Mouse (Mus musculus): ENCODE data around the gene Clcnka. TPM values are rescaled to one million over a fixed set of nuclear protein-coding genes. Genes with fewer than 3 reads are reported as not detected.

Gene Clcnka
- polyA plus RNA-seq, 1 experiment from 2014 or later, result 0.19 TPM

- no peaks in the 10 kb centered on the region for H3K9me3 ChIP-seq (ENCODE audit: control insufficient read depth, low read length)
- H3K4me1 ChIP-seq (replicated peaks; ENCODE audit: control insufficient read depth, insufficient read depth, low read length), result no peaks in the 10 kb centered on the region
- WGBS, result 78% methylated on average over 8 of the region's 8 CpGs
- no peaks in the 10 kb centered on the region for H3K27me3 ChIP-seq (replicated peaks; ENCODE audit: control insufficient read depth, insufficient read depth, low read length)
- H3K9ac ChIP-seq (ENCODE audit: low read depth, low read length), result no peak overlapping the region
- no peaks in the 10 kb centered on the region for H3K36me3 ChIP-seq (ENCODE audit: control insufficient read depth, insufficient read depth, low read length)
- DNase-seq (ENCODE audit: low spot score) (no peak), ATAC-seq (replicated peaks; ENCODE audit: low FRiP score) (no peak)
- no peak overlapping the region for H3K4me2 ChIP-seq
- no peak overlapping the region for H3K4me3 ChIP-seq (ENCODE audit: low read depth, low read length)
- H3K27ac ChIP-seq (ENCODE audit: low read depth, low read length), result no peak overlapping the region
Observed at GRCm38 (mm10) chr4:141353868-141354267, 44.7 kb downstream of the Clcnka start.

GRCm38 (mm10) chr4:141352986-141353385, 45.5 kb downstream of the Clcnka start:
- no peak for DNase-seq (ENCODE audit: low spot score)
- Histone ChIP-seq H3K27ac (ENCODE audit: low read depth, low read length) (no peak overlapping the region), H3K9me3 (ENCODE audit: control insufficient read depth, low read length) (no peaks in the 10 kb centered on the region), H3K4me1 (replicated peaks; ENCODE audit: control insufficient read depth, insufficient read depth, low read length) (no peaks in the 10 kb centered on the region), H3K4me2 (no peak overlapping the region), H3K27me3 (replicated peaks; ENCODE audit: control insufficient read depth, insufficient read depth, low read length) (no peaks in the 10 kb centered on the region), H3K9ac (ENCODE audit: low read depth, low read length) (no peak overlapping the region), H3K4me3 (ENCODE audit: low read depth, low read length) (no peak overlapping the region), H3K36me3 (ENCODE audit: control insufficient read depth, insufficient read depth, low read length) (no peaks in the 10 kb centered on the region)
- no peak for ATAC-seq (replicated peaks; ENCODE audit: low FRiP score)
- WGBS, result 70% methylated on average over 5 of the region's 5 CpGs

GRCm38 (mm10) chr4:141351972-141352371, 46.6 kb downstream of the Clcnka start:
- Histone ChIP-seq H3K4me3 (ENCODE audit: low read depth, low read length) (no peak overlapping the region), H3K27me3 (replicated peaks; ENCODE audit: control insufficient read depth, insufficient read depth, low read length) (no peaks in the 10 kb centered on the region), H3K9me3 (ENCODE audit: control insufficient read depth, low read length) (no peaks in the 10 kb centered on the region), H3K4me2 (no peak overlapping the region), H3K4me1 (replicated peaks; ENCODE audit: control insufficient read depth, insufficient read depth, low read length) (peaks cover 3% of the 10 kb centered on the region; the same call in 1 of the 2 replicates), H3K27ac (ENCODE audit: low read depth, low read length) (no peak overlapping the region), H3K9ac (ENCODE audit: low read depth, low read length) (no peak overlapping the region), H3K36me3 (ENCODE audit: control insufficient read depth, insufficient read depth, low read length) (no peaks in the 10 kb centered on the region)
- ATAC-seq (replicated peaks; ENCODE audit: low FRiP score) (no peak), DNase-seq (ENCODE audit: low spot score) (no peak)
- 50% methylated on average over 7 of the region's 7 CpGs for WGBS

GRCm38 (mm10) chr4:141350015-141350414, 48.5 kb downstream of the Clcnka start:
- H3K27me3 ChIP-seq (replicated peaks; ENCODE audit: control insufficient read depth, insufficient read depth, low read length), result no peaks in the 10 kb centered on the region
- H3K4me1 ChIP-seq (replicated peaks; ENCODE audit: control insufficient read depth, insufficient read depth, low read length), result peaks cover 3% of the 10 kb centered on the region; the same call in 1 of the 2 replicates
- DNase-seq (ENCODE audit: low spot score) (no peak), ATAC-seq (replicated peaks; ENCODE audit: low FRiP score) (no peak)
- H3K9ac ChIP-seq (ENCODE audit: low read depth, low read length), result no peak overlapping the region
- 80% methylated on average over 12 of the region's 12 CpGs for WGBS
- H3K27ac ChIP-seq (ENCODE audit: low read depth, low read length), result no peak overlapping the region
- 0 out of 2 replicates have a peak, but pooled peaks cover 2% of the 10 kb centered on the region for H3K9me3 ChIP-seq (ENCODE audit: control insufficient read depth, low read length)
- no peak overlapping the region for H3K4me2 ChIP-seq
- H3K36me3 ChIP-seq (ENCODE audit: control insufficient read depth, insufficient read depth, low read length), result no peaks in the 10 kb centered on the region
- H3K4me3 ChIP-seq (ENCODE audit: low read depth, low read length), result no peak overlapping the region

GRCm38 (mm10) chr4:141348616-141349015, 49.9 kb downstream of the Clcnka start:
- ATAC-seq (replicated peaks; ENCODE audit: low FRiP score) (no peak), DNase-seq (ENCODE audit: low spot score) (no peak)
- Histone ChIP-seq H3K4me2 (no peak overlapping the region), H3K27ac (ENCODE audit: low read depth, low read length) (no peak overlapping the region), H3K4me3 (ENCODE audit: low read depth, low read length) (no peak overlapping the region), H3K4me1 (replicated peaks; ENCODE audit: control insufficient read depth, insufficient read depth, low read length) (peaks cover 3% of the 10 kb centered on the region; the same call in 1 of the 2 replicates), H3K9me3 (ENCODE audit: control insufficient read depth, low read length) (0 out of 2 replicates have a peak, but pooled peaks cover 2% of the 10 kb centered on the region), H3K36me3 (ENCODE audit: control insufficient read depth, insufficient read depth, low read length) (no peaks in the 10 kb centered on the region), H3K27me3 (replicated peaks; ENCODE audit: control insufficient read depth, insufficient read depth, low read length) (no peaks in the 10 kb centered on the region), H3K9ac (ENCODE audit: low read depth, low read length) (no peak overlapping the region)
- 80% methylated on average over 11 of the region's 11 CpGs for WGBS

GRCm38 (mm10) chr4:141347365-141347797, 51.1 kb downstream of the Clcnka start:
- H3K36me3 ChIP-seq (ENCODE audit: control insufficient read depth, insufficient read depth, low read length), result no peaks in the 10 kb centered on the region
- peaks cover 3% of the 10 kb centered on the region; the same call in 1 of the 2 replicates for H3K4me1 ChIP-seq (replicated peaks; ENCODE audit: control insufficient read depth, insufficient read depth, low read length)
- H3K27me3 ChIP-seq (replicated peaks; ENCODE audit: control insufficient read depth, insufficient read depth, low read length), result no peaks in the 10 kb centered on the region; the same call in 1 of the 2 replicates
- H3K4me2 ChIP-seq, result no peak overlapping the region
- H3K4me3 ChIP-seq (ENCODE audit: low read depth, low read length), result no peak overlapping the region
- H3K9me3 ChIP-seq (ENCODE audit: control insufficient read depth, low read length), result 0 out of 2 replicates have a peak, but pooled peaks cover 2% of the 10 kb centered on the region
- no peak for ATAC-seq (replicated peaks; ENCODE audit: low FRiP score)
- DNase-seq (ENCODE audit: low spot score), result no peak
- no peak overlapping the region for H3K9ac ChIP-seq (ENCODE audit: low read depth, low read length)
- 35% methylated on average over 8 of the region's 8 CpGs for WGBS
- H3K27ac ChIP-seq (ENCODE audit: low read depth, low read length), result no peak overlapping the region

GRCm38 (mm10) chr4:141345219-141345618, 53.3 kb downstream of the Clcnka start:
- no peak for DNase-seq (ENCODE audit: low spot score)
- H3K27me3 ChIP-seq (replicated peaks; ENCODE audit: control insufficient read depth, insufficient read depth, low read length), result peaks cover 5% of the 10 kb centered on the region
- no peak overlapping the region for H3K4me2 ChIP-seq
- H3K9me3 ChIP-seq (ENCODE audit: control insufficient read depth, low read length), result 0 out of 2 replicates have a peak, but pooled peaks cover 2% of the 10 kb centered on the region
- ATAC-seq (replicated peaks; ENCODE audit: low FRiP score), result no peak
- H3K36me3 ChIP-seq (ENCODE audit: control insufficient read depth, insufficient read depth, low read length), result no peaks in the 10 kb centered on the region
- H3K9ac ChIP-seq (ENCODE audit: low read depth, low read length), result no peak overlapping the region
- H3K4me1 ChIP-seq (replicated peaks; ENCODE audit: control insufficient read depth, insufficient read depth, low read length), result peaks cover 3% of the 10 kb centered on the region; the same call in 1 of the 2 replicates
- no peak overlapping the region for H3K4me3 ChIP-seq (ENCODE audit: low read depth, low read length)
- 86% methylated on average over 12 of the region's 12 CpGs for WGBS
- no peak overlapping the region for H3K27ac ChIP-seq (ENCODE audit: low read depth, low read length)

GRCm38 (mm10) chr4:141343515-141343914, 55.0 kb downstream of the Clcnka start:
- H3K27me3 ChIP-seq (replicated peaks; ENCODE audit: control insufficient read depth, insufficient read depth, low read length), result peaks cover 12% of the 10 kb centered on the region
- DNase-seq (ENCODE audit: low spot score), result no peak
- ATAC-seq (replicated peaks; ENCODE audit: low FRiP score), result no peak
- H3K9me3 ChIP-seq (ENCODE audit: control insufficient read depth, low read length), result 0 out of 2 replicates have a peak, but pooled peaks cover 2% of the 10 kb centered on the region
- H3K4me2 ChIP-seq, result no peak overlapping the region
- no peak overlapping the region for H3K27ac ChIP-seq (ENCODE audit: low read depth, low read length)
- H3K36me3 ChIP-seq (ENCODE audit: control insufficient read depth, insufficient read depth, low read length), result no peaks in the 10 kb centered on the region
- H3K4me1 ChIP-seq (replicated peaks; ENCODE audit: control insufficient read depth, insufficient read depth, low read length), result peaks cover 7% of the 10 kb centered on the region
- WGBS, result 71% methylated on average over 7 of the region's 7 CpGs
- no peak overlapping the region for H3K9ac ChIP-seq (ENCODE audit: low read depth, low read length)
- no peak overlapping the region for H3K4me3 ChIP-seq (ENCODE audit: low read depth, low read length)

GRCm38 (mm10) chr4:141341477-141341876, 57.0 kb downstream of the Clcnka start:
- Histone ChIP-seq H3K4me3 (ENCODE audit: low read depth, low read length) (no peak overlapping the region), H3K9ac (ENCODE audit: low read depth, low read length) (no peak overlapping the region), H3K9me3 (ENCODE audit: control insufficient read depth, low read length) (no peaks in the 10 kb centered on the region), H3K4me2 (no peak overlapping the region), H3K4me1 (replicated peaks; ENCODE audit: control insufficient read depth, insufficient read depth, low read length) (peaks cover 5% of the 10 kb centered on the region), H3K27me3 (replicated peaks; ENCODE audit: control insufficient read depth, insufficient read depth, low read length) (peaks cover 14% of the 10 kb centered on the region), H3K27ac (ENCODE audit: low read depth, low read length) (no peak overlapping the region), H3K36me3 (ENCODE audit: control insufficient read depth, insufficient read depth, low read length) (no peaks in the 10 kb centered on the region)
- no peak for ATAC-seq (replicated peaks; ENCODE audit: low FRiP score)
- DNase-seq (ENCODE audit: low spot score), result no peak
- WGBS, result 55% methylated on average over 7 of the region's 7 CpGs
